Comparison of ENCODE assay signal across 10 mouse cellular contexts in the genomic region with DNA sequence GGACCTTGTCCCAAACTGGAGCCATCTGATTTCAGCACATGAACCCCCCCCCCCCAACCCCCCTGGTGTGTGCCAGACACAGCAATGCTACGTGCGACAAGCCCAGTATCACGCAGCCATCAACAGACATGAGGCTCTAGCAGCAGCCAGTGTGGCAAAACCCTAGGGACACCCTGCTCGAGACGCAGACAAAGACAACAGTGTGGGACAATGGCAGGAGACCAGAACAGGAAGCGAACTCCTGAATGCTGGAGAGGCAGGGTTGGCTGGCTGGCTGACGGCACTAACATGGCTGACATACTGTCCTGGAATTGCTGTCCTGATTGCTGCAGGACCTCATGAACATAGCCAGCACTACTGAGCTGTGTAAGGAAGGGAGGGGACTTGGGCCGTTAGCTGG. TPM values are rescaled to one million over a fixed set of nuclear protein-coding genes. Genes with fewer than 3 reads are reported as not detected.
A peak's percentile ranks its signal among the peaks of the same experiment; 100 is the strongest.
DNase-seq lines count a peak whose midpoint lies in the region; ATAC-seq and TF ChIP-seq lines count a peak whose summit lies in the region.
"Had no signal": no experiment of that assay in that cellular context is flagged by ENCODE, and none has a peak within 500 bp of the region (broad histone marks: within the 10 kb centered on the region; RNA-seq: fewer than 3 reads in every experiment).

No protein-coding gene starts in this region.

- intact Hi-C loops in heart, postnatal 36 days (cut with DNase I), result loop anchor here (2.0 kb wide), 3 partner anchors 32 to 80 kb away; partner anchors contain the start of gene Stk11

- no peaks in the 10 kb centered on the region for H3K9me3 ChIP-seq in liver, embryonic 12.5 days (replicated peaks)
- no peaks in the 10 kb centered on the region for H3K9me3 ChIP-seq in liver, postnatal 0 days (ENCODE audit: low read length)
- no peaks in the 10 kb centered on the region for H3K9me3 ChIP-seq in heart, embryonic 12.5 days (replicated peaks)
- no peaks in the 10 kb centered on the region for H3K9me3 ChIP-seq in midbrain, embryonic 16.5 days (replicated peaks; ENCODE audit: control insufficient read depth, low read length, poor library complexity, severe bottlenecking)
- H3K9me3 ChIP-seq: forebrain, embryonic 15.5 days; liver, embryonic 15.5 days had no signal

- no peaks in the 10 kb centered on the region for H3K27me3 ChIP-seq in liver, embryonic 12.5 days (replicated peaks)
- H3K27me3 ChIP-seq in liver, postnatal 0 days (ENCODE audit: insufficient read depth, low read length), result no peaks in the 10 kb centered on the region
- no peaks in the 10 kb centered on the region for H3K27me3 ChIP-seq in heart, embryonic 12.5 days (replicated peaks)
- no peaks in the 10 kb centered on the region for H3K27me3 ChIP-seq in midbrain, embryonic 16.5 days (ENCODE audit: control insufficient read depth, insufficient read depth, low read depth, low read length)
- H3K27me3 ChIP-seq: forebrain, embryonic 15.5 days; liver, embryonic 15.5 days had no signal

- 0 out of 2 replicates have a peak overlapping the region, but pooled peaks have one; percentile 17 for H3K9ac ChIP-seq in liver, embryonic 12.5 days
- no peak overlapping the region for H3K9ac ChIP-seq in liver, postnatal 0 days (replicated peaks)
- H3K9ac ChIP-seq in heart, embryonic 12.5 days, result no peak overlapping the region; the same call in 1 of the 2 replicates
- H3K9ac ChIP-seq in midbrain, embryonic 16.5 days (ENCODE audit: low read depth, low read length), result 0 out of 2 replicates have a peak overlapping the region, but pooled peaks have one; percentile 6
- H3K9ac ChIP-seq: forebrain, embryonic 15.5 days; liver, embryonic 15.5 days had no signal

- 86% methylated on average over 8 of the region's 8 CpGs for WGBS in liver, embryonic 12.5 days (ENCODE audit: insufficient replicate concordance)
- 77% methylated on average over 8 of the region's 8 CpGs for WGBS in liver, postnatal 0 days (ENCODE audit: insufficient replicate concordance)
- 69% methylated on average over 8 of the region's 8 CpGs for whole genome bisulfite sequencing in heart, embryonic 12.5 days
- WGBS in midbrain, embryonic 16.5 days, result 82% methylated on average over 8 of the region's 8 CpGs

- H3K4me3 ChIP-seq in liver, embryonic 12.5 days, result no peak overlapping the region
- no peak overlapping the region for H3K4me3 ChIP-seq in liver, postnatal 0 days (ENCODE audit: low read depth, low read length)
- no peak overlapping the region for H3K4me3 ChIP-seq in heart, embryonic 12.5 days
- no peak overlapping the region for H3K4me3 ChIP-seq in midbrain, embryonic 16.5 days (ENCODE audit: low read depth, low read length)
- H3K4me3 ChIP-seq: forebrain, embryonic 15.5 days; liver, embryonic 15.5 days had no signal

- no peak for ATAC-seq in liver, embryonic 12.5 days
- no peak for ATAC-seq in liver, postnatal 0 days
- no peak for ATAC-seq in heart, embryonic 12.5 days (ENCODE audit: insufficient number of reproducible peaks, low FRiP score)
- no peak for ATAC-seq in midbrain, embryonic 16.5 days
- ATAC-seq in erythroblast, adult 5-6 weeks (replicated peaks; ENCODE audit: low FRiP score, poor library complexity, severe bottlenecking), result no peak
- ATAC-seq: forebrain, embryonic 15.5 days had no signal

- no peak for TF ChIP-seq EP300 in liver, postnatal 0 days (IDR thresholded peaks at IDR 0.05; ENCODE audit: low read depth)

- no peak overlapping the region for H3K4me2 ChIP-seq in liver, embryonic 12.5 days
- H3K4me2 ChIP-seq in liver, postnatal 0 days (ENCODE audit: low read depth, low read length), result no peak overlapping the region
- H3K4me2 ChIP-seq in heart, embryonic 12.5 days, result no peak overlapping the region
- no peak overlapping the region for H3K4me2 ChIP-seq in midbrain, embryonic 16.5 days (ENCODE audit: low read length)
- H3K4me2 ChIP-seq: forebrain, embryonic 15.5 days; liver, embryonic 15.5 days had no signal

- peaks cover 77% of the 10 kb centered on the region for H3K4me1 ChIP-seq in liver, embryonic 12.5 days
- peaks cover 31% of the 10 kb centered on the region for H3K4me1 ChIP-seq in liver, postnatal 0 days (ENCODE audit: insufficient read depth)
- H3K4me1 ChIP-seq in heart, embryonic 12.5 days (replicated peaks), result peaks cover 48% of the 10 kb centered on the region
- H3K4me1 ChIP-seq in midbrain, embryonic 16.5 days (ENCODE audit: control insufficient read depth, insufficient read depth, low read length), result peaks cover 16% of the 10 kb centered on the region

- TF ChIP-seq CTCF in liver, postnatal 0 days (IDR thresholded peaks at IDR 0.05; ENCODE audit: low read depth), result no peak

- peak; percentile 97 for DNase-seq in heart, adult 11 months
- DNase-seq in heart, postnatal 36 days, result no peak
- no peak for DNase-seq in liver, postnatal 0 days
- no peak for DNase-seq in urinary bladder, adult 18-20 months (ENCODE audit: low spot score in 2 of 2)

- peak overlapping the region; percentile 17; the same call in 1 of the 2 replicates for H3K27ac ChIP-seq in liver, embryonic 12.5 days
- H3K27ac ChIP-seq in liver, postnatal 0 days (ENCODE audit: low read depth), result no peak overlapping the region
- 0 out of 2 replicates have a peak overlapping the region, but pooled peaks have one; percentile 78 for H3K27ac ChIP-seq in heart, embryonic 12.5 days (ENCODE audit: poor library complexity, severe bottlenecking)
- peak overlapping the region; percentile 7; the same call in 1 of the 2 replicates for H3K27ac ChIP-seq in midbrain, embryonic 16.5 days (ENCODE audit: low read length)
- H3K27ac ChIP-seq: liver, embryonic 15.5 days had no signal

- peaks cover 63% of the 10 kb centered on the region for H3K36me3 ChIP-seq in liver, embryonic 12.5 days
- peaks cover 45% of the 10 kb centered on the region for H3K36me3 ChIP-seq in liver, postnatal 0 days (replicated peaks; ENCODE audit: insufficient read depth, low read length)
- H3K36me3 ChIP-seq in heart, embryonic 12.5 days, result peaks cover 48% of the 10 kb centered on the region
- peaks cover 23% of the 10 kb centered on the region for H3K36me3 ChIP-seq in midbrain, embryonic 16.5 days (ENCODE audit: control insufficient read depth, insufficient read depth, low read length)

RNA-seq across cellular contexts. Expression of gene Polr2e, which starts 4.4 kb away (rescaled TPM):
- total RNA-seq in heart, postnatal 36 days (2021), result 10 to 100 TPM; 88.5 to 96.4 TPM
- polyA plus RNA-seq in liver, embryonic 12.5 days (2016; fragmentation: Nextera tagmentation; extraction: Ambion mirVana), result 142 and 147 TPM in 2 replicates
- 57.0 and 58.3 TPM in 2 replicates for polyA plus RNA-seq in liver, postnatal 0 days (2015; fragmentation: Nextera tagmentation; extraction: Ambion mirVana)
- 132 and 135 TPM in 2 replicates for polyA plus RNA-seq in heart, embryonic 12.5 days (2016; fragmentation: Nextera tagmentation; extraction: Ambion mirVana)
- polyA plus RNA-seq in midbrain, embryonic 16.5 days (2015; fragmentation: Nextera tagmentation; extraction: Ambion mirVana), result 124 and 131 TPM in 2 replicates
- 23.6 and 33.4 TPM in 2 replicates for total RNA-seq in erythroblast, adult 5-6 weeks (2015; ENCODE audit: low replicate concordance)
- 4.5 and 9.9 TPM in 2 replicates for total RNA-seq in erythroblast, adult 5-6 weeks (2017; ENCODE audit: low replicate concordance)

RNA-seq across cellular contexts. Expression of gene Gpx4, which starts 11.8 kb away (rescaled TPM):
- 100 to 1,000 TPM; 863 to 871 TPM for total RNA-seq in heart, postnatal 36 days (2021)
- polyA plus RNA-seq in liver, embryonic 12.5 days (2016; fragmentation: Nextera tagmentation; extraction: Ambion mirVana), result 682 and 685 TPM in 2 replicates
- polyA plus RNA-seq in liver, postnatal 0 days (2015; fragmentation: Nextera tagmentation; extraction: Ambion mirVana), result 537 and 560 TPM in 2 replicates
- polyA plus RNA-seq in heart, embryonic 12.5 days (2016; fragmentation: Nextera tagmentation; extraction: Ambion mirVana), result 677 and 717 TPM in 2 replicates
- 509 and 552 TPM in 2 replicates for polyA plus RNA-seq in midbrain, embryonic 16.5 days (2015; fragmentation: Nextera tagmentation; extraction: Ambion mirVana)
- 108 and 169 TPM in 2 replicates for total RNA-seq in erythroblast, adult 5-6 weeks (2015; ENCODE audit: low replicate concordance)
- total RNA-seq in erythroblast, adult 5-6 weeks (2017; ENCODE audit: low replicate concordance), result 96.3 and 123 TPM in 2 replicates

RNA-seq across cellular contexts. Expression of gene Arhgap45, which starts 18.7 kb away (rescaled TPM):
- total RNA-seq in heart, postnatal 36 days (2021), result 1 to 10 TPM; 4.1 to 5.9 TPM
- 22.3 and 22.8 TPM in 2 replicates for polyA plus RNA-seq in liver, embryonic 12.5 days (2016; fragmentation: Nextera tagmentation; extraction: Ambion mirVana)
- 12.1 and 14.2 TPM in 2 replicates for polyA plus RNA-seq in liver, postnatal 0 days (2015; fragmentation: Nextera tagmentation; extraction: Ambion mirVana)
- 7.5 and 8.5 TPM in 2 replicates for polyA plus RNA-seq in heart, embryonic 12.5 days (2016; fragmentation: Nextera tagmentation; extraction: Ambion mirVana)
- 1.2 TPM in 2 replicates for polyA plus RNA-seq in midbrain, embryonic 16.5 days (2015; fragmentation: Nextera tagmentation; extraction: Ambion mirVana)
- 23.1 and 31.6 TPM in 2 replicates for total RNA-seq in erythroblast, adult 5-6 weeks (2015; ENCODE audit: low replicate concordance)
- 28.6 and 35.8 TPM in 2 replicates for total RNA-seq in erythroblast, adult 5-6 weeks (2017; ENCODE audit: low replicate concordance)

RNA-seq across cellular contexts. Expression of gene Abca7, which starts 38.9 kb away (rescaled TPM):
- total RNA-seq in heart, postnatal 36 days (2021), result 1 to 10 TPM; 7.7 to 7.9 TPM
- 10.5 and 12.1 TPM in 2 replicates for polyA plus RNA-seq in liver, embryonic 12.5 days (2016; fragmentation: Nextera tagmentation; extraction: Ambion mirVana)
- polyA plus RNA-seq in liver, postnatal 0 days (2015; fragmentation: Nextera tagmentation; extraction: Ambion mirVana), result 2.5 and 3.1 TPM in 2 replicates
- 4.5 and 5.1 TPM in 2 replicates for polyA plus RNA-seq in heart, embryonic 12.5 days (2016; fragmentation: Nextera tagmentation; extraction: Ambion mirVana)
- 4.1 and 4.8 TPM in 2 replicates for polyA plus RNA-seq in midbrain, embryonic 16.5 days (2015; fragmentation: Nextera tagmentation; extraction: Ambion mirVana)
- total RNA-seq in erythroblast, adult 5-6 weeks (2015; ENCODE audit: low replicate concordance), result 14.4 and 18.2 TPM in 2 replicates
- 19.4 and 27.7 TPM in 2 replicates for total RNA-seq in erythroblast, adult 5-6 weeks (2017; ENCODE audit: low replicate concordance)

RNA-seq across cellular contexts. Expression of gene Cnn2, which starts 46.8 kb away (rescaled TPM):
- 10 to 100 TPM; 29.9 to 30.6 TPM for total RNA-seq in heart, postnatal 36 days (2021)
- 68.2 and 75.4 TPM in 2 replicates for polyA plus RNA-seq in liver, embryonic 12.5 days (2016; fragmentation: Nextera tagmentation; extraction: Ambion mirVana)
- 40.7 and 42.8 TPM in 2 replicates for polyA plus RNA-seq in liver, postnatal 0 days (2015; fragmentation: Nextera tagmentation; extraction: Ambion mirVana)
- polyA plus RNA-seq in heart, embryonic 12.5 days (2016; fragmentation: Nextera tagmentation; extraction: Ambion mirVana), result 302 and 307 TPM in 2 replicates
- polyA plus RNA-seq in midbrain, embryonic 16.5 days (2015; fragmentation: Nextera tagmentation; extraction: Ambion mirVana), result 25.7 and 26.2 TPM in 2 replicates
- total RNA-seq in erythroblast, adult 5-6 weeks (2015; ENCODE audit: low replicate concordance), result 33.8 and 46.6 TPM in 2 replicates
- total RNA-seq in erythroblast, adult 5-6 weeks (2017; ENCODE audit: low replicate concordance), result 30.0 and 73.0 TPM in 2 replicates

Comparison
In these comparisons a context has a peak if more than half of its experiments do, and no peak if none do; other contexts are left out.
1. H3K9ac ChIP-seq: peak in liver, embryonic 12.5 days (single experiment) and midbrain, embryonic 16.5 days (single experiment); none in liver, postnatal 0 days (single experiment) and heart, embryonic 12.5 days (single experiment).